Mouse (Mus musculus) testis, adult 2 months (tissue): ENCODE data around the gene Tvp23a.

ENCODE experiments used
- CTCF ChIP-seq: fragments of 200-500 bp; IDR thresholded peaks from 2 replicates; pipeline ENCODE4 v1.5.1; 2012; ENCODE audit warnings: low read depth, mild to moderate bottlenecking, inconsistent platforms, low read length, moderate library complexity; ENCODE audit not compliant: control insufficient read depth, insufficient read depth, insufficient replicate concordance
- POLR2A ChIP-seq: fragments of 200-500 bp; IDR thresholded peaks from 2 replicates; pipeline ENCODE4 v1.6.1; 2012; ENCODE audit warnings: low read depth, mild to moderate bottlenecking, inconsistent platforms, low read length, moderate library complexity; ENCODE audit not compliant: control insufficient read depth

DNA sequence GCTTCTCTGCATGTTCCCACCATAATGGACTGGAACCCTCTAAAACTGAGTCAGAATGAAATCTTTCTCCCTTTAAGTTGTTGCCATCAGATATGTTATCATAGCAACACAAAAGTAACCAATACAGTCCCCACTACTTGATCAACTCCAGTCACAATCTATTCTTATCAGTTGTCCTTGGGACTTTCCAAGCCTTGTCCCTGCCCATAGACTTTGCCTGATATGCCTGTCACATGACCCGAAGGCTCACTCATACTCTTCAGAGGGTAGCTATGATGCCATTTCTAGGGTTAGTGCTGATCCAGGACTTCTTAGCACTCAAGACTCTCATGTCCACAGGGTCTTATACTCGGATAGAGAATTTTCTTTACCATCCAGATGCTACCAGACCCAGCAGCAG, 13.0 kb upstream of the Tvp23a start:
- TF ChIP-seq POLR2A = no peak
- TF ChIP-seq CTCF = no peak
